Mouse (Mus musculus): ENCODE measurements around the gene Coq5.
A peak's percentile ranks its signal among the peaks of the same experiment; 100 is the strongest.

Gene Coq5

GRCm38 (mm10) chr5:115266787-115267468 lies 12.5 kb upstream of the Coq5 start:
- no peak for DNase-seq (ENCODE audit: low spot score in 2 of 2)

GRCm38 (mm10) chr5:115267469-115268045 lies 11.9 kb upstream of the Coq5 start:
- no peak for DNase-seq (ENCODE audit: low spot score in 2 of 2)

- no peak for DNase-seq (ENCODE audit: low spot score in 2 of 2)
These were observed 11.2 kb upstream of the Coq5 start for GRCm38 (mm10) chr5:115268266-115268665.

- no peak for DNase-seq (ENCODE audit: low spot score in 2 of 2)
These were observed 9.5 kb upstream of the Coq5 start for GRCm38 (mm10) chr5:115269969-115270368.

- peak; percentile 40 to 65 for DNase-seq (ENCODE audit: low spot score in 2 of 2)
These were observed 7.3 kb upstream of the Coq5 start for GRCm38 (mm10) chr5:115271931-115272811.

- DNase-seq (ENCODE audit: low spot score in 2 of 2), result peak; percentile 96
These were observed 6.5 kb upstream of the Coq5 start, which contains the start of gene Rnf10 for GRCm38 (mm10) chr5:115272812-115273548. Gene Rnf10 (minus strand): TSS chr5:115272898.

- no peak for DNase-seq (ENCODE audit: low spot score in 2 of 2)
These were observed 5.8 kb upstream of the Coq5 start for GRCm38 (mm10) chr5:115273549-115274135.

- no peak for DNase-seq (ENCODE audit: low spot score in 2 of 2)
These were observed 5.1 kb upstream of the Coq5 start for GRCm38 (mm10) chr5:115274353-115274752.

GRCm38 (mm10) chr5:115274771-115275170 lies 4.7 kb upstream of the Coq5 start:
- no peak for DNase-seq (ENCODE audit: low spot score in 2 of 2)

GRCm38 (mm10) chr5:115275998-115276397 lies 3.5 kb upstream of the Coq5 start:
- no peak for DNase-seq (ENCODE audit: low spot score in 2 of 2)

GRCm38 (mm10) chr5:115278053-115278452 lies 1.4 kb upstream of the Coq5 start:
- DNase-seq (ENCODE audit: low spot score in 2 of 2), result no peak

GRCm38 (mm10) chr5:115278785-115279184 lies 681 bp upstream of the Coq5 start:
- DNase-seq (ENCODE audit: low spot score in 2 of 2), result no peak

GRCm38 (mm10) chr5:115280050-115280687 lies 703 bp downstream of the Coq5 start:
- DNase-seq (ENCODE audit: low spot score in 2 of 2), result no peak

- no peak for DNase-seq (ENCODE audit: low spot score in 2 of 2)
These were observed 5.3 kb downstream of the Coq5 start for GRCm38 (mm10) chr5:115284735-115285134.

GRCm38 (mm10) chr5:115294173-115294572 lies 14.7 kb downstream of the Coq5 start:
- no peak for DNase-seq (ENCODE audit: low spot score in 2 of 2)

- no peak for DNase-seq (ENCODE audit: low spot score in 2 of 2)
These were observed 16.9 kb downstream of the Coq5 start for GRCm38 (mm10) chr5:115296347-115296746.

- DNase-seq (ENCODE audit: low spot score in 2 of 2), result peak; percentile 56 to 65
These were observed 20.7 kb downstream of the Coq5 start for GRCm38 (mm10) chr5:115300035-115300744.

GRCm38 (mm10) chr5:115300792-115301614 lies 21.5 kb downstream of the Coq5 start, which contains the start of gene Dynll1:
Gene Dynll1 (minus strand): TSS chr5:115300999.
- peak; percentile 99 to 100 for DNase-seq (ENCODE audit: low spot score in 2 of 2)

- DNase-seq (ENCODE audit: low spot score in 2 of 2), result no peak
These were observed 22.1 kb downstream of the Coq5 start for GRCm38 (mm10) chr5:115301615-115302014.
